Mouse (Mus musculus): ENCODE data around the gene Tmem63a. TPM values are rescaled to one million over a fixed set of nuclear protein-coding genes. Genes with fewer than 3 reads are reported as not detected.

Tmem63a gene
- polyA plus RNA-seq, 2 experiments, result 4.6 to 6.8 TPM

DNA sequence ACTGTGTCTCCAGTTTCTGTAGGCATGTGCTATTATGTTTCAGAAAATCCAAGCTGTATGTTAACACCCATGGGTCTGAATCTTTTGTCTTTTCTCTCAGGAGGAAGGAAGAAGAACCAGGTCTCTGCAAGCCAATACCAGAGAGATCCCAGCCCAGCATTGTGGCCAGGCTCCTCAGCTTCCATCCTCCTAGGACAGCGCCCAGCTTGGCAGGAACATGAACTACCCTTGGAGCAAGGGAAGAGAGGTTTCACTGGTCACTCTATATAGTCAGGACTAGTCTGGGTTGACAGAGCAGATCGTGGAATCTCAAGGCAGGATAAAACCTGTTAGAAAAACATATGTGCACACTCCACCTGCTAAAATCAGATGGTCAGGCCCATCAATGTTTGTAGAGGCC, 61.6 kb downstream of the Tmem63a start:
- no peaks in the 10 kb centered on the region for H3K9me3 ChIP-seq (ENCODE audit: control insufficient read depth, low read length)
- TF ChIP-seq CTCF (IDR thresholded peaks at IDR 0.05; ENCODE audit: low read depth) (no peak), EP300 (IDR thresholded peaks at IDR 0.05; ENCODE audit: low read depth) (no peak)
- no peak for DNase-seq (ENCODE audit: low read depth in 3 of 3, low spot score in 3 of 3)
- WGBS (ENCODE audit: insufficient replicate concordance), result 55% methylated on average over 2 of the region's 2 CpGs
- H3K4me2 ChIP-seq (ENCODE audit: low read depth), result no peak overlapping the region
- H3K27ac ChIP-seq, result no peak overlapping the region
- no peak for ATAC-seq (ENCODE audit: insufficient read depth)
- no peaks in the 10 kb centered on the region for H3K36me3 ChIP-seq (replicated peaks; ENCODE audit: control insufficient read depth, insufficient read depth, low read depth)
- peaks cover 0 to 2% of the 10 kb centered on the region in 2 experiments; a peak in 1 of 4 replicates for H3K4me1 ChIP-seq (replicated peaks; ENCODE audit: control insufficient read depth in 2 of 2, insufficient read depth in 2 of 2, low read length in 1 of 2)
- no peak overlapping the region for H3K4me3 ChIP-seq (ENCODE audit: insufficient read depth in 1 of 2, low read depth in 2 of 2, low read length in 2 of 2)
- no peak overlapping the region for H3K9ac ChIP-seq (replicated peaks)
- H3K27me3 ChIP-seq (ENCODE audit: control insufficient read depth, insufficient read depth, low read length), result no peaks in the 10 kb centered on the region

GRCm38 (mm10) chr1:181005331-181005730, 63.2 kb downstream of the Tmem63a start:
- H3K36me3 ChIP-seq (replicated peaks; ENCODE audit: control insufficient read depth, insufficient read depth, low read depth), result no peaks in the 10 kb centered on the region
- WGBS (ENCODE audit: insufficient replicate concordance), result 53% methylated on average over 8 of the region's 8 CpGs
- ATAC-seq (ENCODE audit: insufficient read depth), result peak; percentile 50
- DNase-seq (ENCODE audit: low read depth in 3 of 3, low spot score in 3 of 3), result no peak
- H3K9me3 ChIP-seq (ENCODE audit: control insufficient read depth, low read length), result no peaks in the 10 kb centered on the region
- H3K4me2 ChIP-seq (ENCODE audit: low read depth), result no peak overlapping the region
- H3K27ac ChIP-seq, result no peak overlapping the region
- H3K27me3 ChIP-seq (ENCODE audit: control insufficient read depth, insufficient read depth, low read length), result no peaks in the 10 kb centered on the region
- peaks cover 0 to 4% of the 10 kb centered on the region in 2 experiments; a peak in 2 of 4 replicates for H3K4me1 ChIP-seq (replicated peaks; ENCODE audit: control insufficient read depth in 2 of 2, insufficient read depth in 2 of 2, low read length in 1 of 2)
- no peak overlapping the region for H3K4me3 ChIP-seq (ENCODE audit: insufficient read depth in 1 of 2, low read depth in 2 of 2, low read length in 2 of 2)
- H3K9ac ChIP-seq (replicated peaks), result no peak overlapping the region
- TF ChIP-seq EP300 (IDR thresholded peaks at IDR 0.05; ENCODE audit: low read depth) (no peak), CTCF (IDR thresholded peaks at IDR 0.05; ENCODE audit: low read depth) (no peak)

GRCm38 (mm10) chr1:181007831-181008230, 65.7 kb downstream of the Tmem63a start:
- no peak overlapping the region for H3K9ac ChIP-seq (replicated peaks)
- ATAC-seq (ENCODE audit: insufficient read depth) (no peak), DNase-seq (ENCODE audit: low read depth in 3 of 3, low spot score in 3 of 3) (no peak)
- H3K4me3 ChIP-seq (ENCODE audit: insufficient read depth in 1 of 2, low read depth in 2 of 2, low read length in 2 of 2), result no peak overlapping the region
- H3K4me2 ChIP-seq (ENCODE audit: low read depth), result no peak overlapping the region
- WGBS (ENCODE audit: insufficient replicate concordance), result 65% methylated on average over 6 of the region's 6 CpGs
- peaks cover 0 to 4% of the 10 kb centered on the region in 2 experiments; a peak in 2 of 4 replicates for H3K4me1 ChIP-seq (replicated peaks; ENCODE audit: control insufficient read depth in 2 of 2, insufficient read depth in 2 of 2, low read length in 1 of 2)
- no peak overlapping the region for H3K27ac ChIP-seq
- no peaks in the 10 kb centered on the region for H3K9me3 ChIP-seq (ENCODE audit: control insufficient read depth, low read length)
- H3K27me3 ChIP-seq (ENCODE audit: control insufficient read depth, insufficient read depth, low read length), result no peaks in the 10 kb centered on the region
- H3K36me3 ChIP-seq (replicated peaks; ENCODE audit: control insufficient read depth, insufficient read depth, low read depth), result no peaks in the 10 kb centered on the region
- TF ChIP-seq EP300 (IDR thresholded peaks at IDR 0.05; ENCODE audit: low read depth) (no peak), CTCF (IDR thresholded peaks at IDR 0.05; ENCODE audit: low read depth) (no peak)

- Histone ChIP-seq H3K36me3 (replicated peaks; ENCODE audit: control insufficient read depth, insufficient read depth, low read depth) (no peaks in the 10 kb centered on the region), H3K27me3 (ENCODE audit: control insufficient read depth, insufficient read depth, low read length) (no peaks in the 10 kb centered on the region), H3K4me3 (ENCODE audit: insufficient read depth in 1 of 2, low read depth in 2 of 2, low read length in 2 of 2) (no peak overlapping the region), H3K9ac (replicated peaks) (no peak overlapping the region), H3K4me1 (replicated peaks; ENCODE audit: control insufficient read depth in 2 of 2, insufficient read depth in 2 of 2, low read length in 1 of 2) (peaks cover 0 to 4% of the 10 kb centered on the region in 2 experiments; a peak in 2 of 4 replicates), H3K9me3 (ENCODE audit: control insufficient read depth, low read length) (no peaks in the 10 kb centered on the region), H3K4me2 (ENCODE audit: low read depth) (no peak overlapping the region), H3K27ac (no peak overlapping the region)
- no peak for TF ChIP-seq EP300 (IDR thresholded peaks at IDR 0.05; ENCODE audit: low read depth)
- no peak for TF ChIP-seq CTCF (IDR thresholded peaks at IDR 0.05; ENCODE audit: low read depth)
- WGBS (ENCODE audit: insufficient replicate concordance), result 76% methylated on average over 2 of the region's 2 CpGs
- no peak for ATAC-seq (ENCODE audit: insufficient read depth)
- DNase-seq (ENCODE audit: low read depth in 3 of 3, low spot score in 3 of 3), result no peak
These were observed 66.1 kb downstream of the Tmem63a start for GRCm38 (mm10) chr1:181008266-181008665.

GRCm38 (mm10) chr1:181009011-181009590, 67.0 kb downstream of the Tmem63a start:
- Histone ChIP-seq H3K9ac (replicated peaks) (no peak overlapping the region), H3K9me3 (ENCODE audit: control insufficient read depth, low read length) (no peaks in the 10 kb centered on the region), H3K27ac (no peak overlapping the region), H3K4me1 (replicated peaks; ENCODE audit: control insufficient read depth in 2 of 2, insufficient read depth in 2 of 2, low read length in 1 of 2) (peaks cover 0 to 4% of the 10 kb centered on the region in 2 experiments; a peak in 2 of 4 replicates), H3K36me3 (replicated peaks; ENCODE audit: control insufficient read depth, insufficient read depth, low read depth) (no peaks in the 10 kb centered on the region), H3K4me2 (ENCODE audit: low read depth) (no peak overlapping the region), H3K27me3 (ENCODE audit: control insufficient read depth, insufficient read depth, low read length) (no peaks in the 10 kb centered on the region), H3K4me3 (ENCODE audit: insufficient read depth in 1 of 2, low read depth in 2 of 2, low read length in 2 of 2) (no peak overlapping the region)
- ATAC-seq (ENCODE audit: insufficient read depth) (no peak), DNase-seq (ENCODE audit: low read depth in 3 of 3, low spot score in 3 of 3) (no peak)
- WGBS (ENCODE audit: insufficient replicate concordance), result 67% methylated on average over 4 of the region's 4 CpGs
- TF ChIP-seq CTCF (IDR thresholded peaks at IDR 0.05; ENCODE audit: low read depth), result no peak
- no peak for TF ChIP-seq EP300 (IDR thresholded peaks at IDR 0.05; ENCODE audit: low read depth)

Data from liver, embryonic 14.5 days (tissue).